Mouse (Mus musculus): ENCODE data around the gene Gm37240.

DNA sequence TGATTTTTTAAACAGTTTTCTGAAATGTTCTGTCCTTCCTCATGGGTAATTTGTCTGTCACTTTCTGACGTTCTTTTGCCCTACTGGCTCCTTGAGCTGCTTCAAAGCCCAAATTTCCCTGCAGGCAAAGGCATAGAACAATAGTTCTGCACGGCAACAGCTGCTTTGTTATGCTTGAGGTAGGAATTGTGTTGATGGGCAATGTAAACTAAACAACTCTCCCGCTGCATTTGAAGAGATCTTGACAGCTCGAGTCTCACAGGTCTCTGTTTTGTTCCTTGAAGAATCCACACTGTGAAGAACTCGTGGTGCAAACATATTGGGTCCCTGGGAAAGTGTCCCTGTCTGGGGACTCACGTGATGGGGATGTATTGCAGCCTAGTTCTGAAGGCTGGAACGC lies 746.8 kb downstream of the Gm37240 start:
- no peak for TF ChIP-seq CTCF (IDR thresholded peaks at IDR 0.05; ENCODE audit: low read depth)
- TF ChIP-seq EP300 (optimal IDR thresholded peaks at IDR 0.05): no peak
